Mouse (Mus musculus) forebrain, embryonic 14.5 days (tissue): ENCODE data around the gene Mgst3. TPM values are rescaled to one million over a fixed set of nuclear protein-coding genes. Genes with fewer than 3 reads are reported as not detected.
A peak's percentile ranks its signal among the peaks of the same experiment; 100 is the strongest.

ENCODE experiments used
- ATAC-seq: fragments of 200-750 bp; cut with Nextera tagmentation; 2 replicates; pipeline ENCODE4 v1.8.0; 2017; ENCODE audit warnings: mild to moderate bottlenecking, moderate library complexity
- DNase-seq: peaks from one replicate; pipeline ENCODE4 v3.0.0-alpha.2; 2015; ENCODE audit warnings: low spot score
- H3K27ac ChIP-seq: fragments of 300-500 bp; sonication (generic); 2 replicates; pipeline ENCODE4 v1.5.1; 2014; ENCODE audit warnings: low read depth, mild to moderate bottlenecking, control low read depth, low read length, moderate library complexity
- H3K27me3 ChIP-seq: fragments of 300-500 bp; sonication (generic); replicated peaks from 2 replicates; pipeline ENCODE4 v1.6.1; 2014; ENCODE audit warnings: low read length, control low read depth, mixed read lengths; ENCODE audit not compliant: control insufficient read depth, insufficient read depth
- H3K36me3 ChIP-seq: fragments of 300-500 bp; sonication (generic); 2 replicates; pipeline ENCODE4 v1.6.1; 2014; ENCODE audit warnings: low read length, control low read depth; ENCODE audit not compliant: control insufficient read depth, insufficient read depth
- H3K4me1 ChIP-seq: fragments of 300-500 bp; sonication (generic); 2 replicates; pipeline ENCODE4 v1.6.1; 2014; ENCODE audit warnings: antibody characterized with exemption, low read length, control low read depth; ENCODE audit not compliant: control insufficient read depth, insufficient read depth
- H3K4me2 ChIP-seq: fragments of 300-500 bp; sonication (generic); 2 replicates; pipeline ENCODE4 v1.6.1; 2014; ENCODE audit warnings: mild to moderate bottlenecking, control low read depth, low read length
- H3K4me3 ChIP-seq: fragments of 300-500 bp; sonication (generic); 2 replicates; pipeline ENCODE4 v1.5.1; 2014; ENCODE audit warnings: low read depth, low read length, control low read depth
- H3K9ac ChIP-seq: fragments of 300-500 bp; sonication (generic); 2 replicates; pipeline ENCODE4 v1.6.1; 2014; ENCODE audit warnings: mild to moderate bottlenecking, low read length, control low read depth, moderate library complexity
- H3K9me3 ChIP-seq: fragments of 300-500 bp; sonication (generic); replicated peaks from 2 replicates; pipeline ENCODE4 v1.6.1; 2016; ENCODE audit warnings: low read length, control low read depth, mixed read lengths; ENCODE audit not compliant: control insufficient read depth
- WGBS: fragments of 180-500 bp; shearing (Covaris S2); extraction: QIAGEN DNeasy Blood & Tissue Kit; methylation state at CpG from one replicate; pipeline ENCODE4 v1.1.7; 2014; 5-methylcytosine and 5-hydroxymethylcytosine counted together
- polyA plus RNA-seq: library from polyadenylated mRNA; unstranded; fragments of >200 nt; fragmentation: Nextera tagmentation; extraction: Ambion mirVana; gene quantifications from 2 replicates; pipeline ENCODE4 v1.2.1, GENCODE M21; 2014

Gene Mgst3
- polyA plus RNA-seq, 1 experiment from 2014 or later = 138 TPM

- Histone ChIP-seq H3K9ac (no peak overlapping the region), H3K4me2 (no peak overlapping the region), H3K4me3 (no peak overlapping the region), H3K27me3 (no peaks in the 10 kb centered on the region), H3K36me3 (no peaks in the 10 kb centered on the region), H3K4me1 (no peaks in the 10 kb centered on the region), H3K27ac (no peak overlapping the region), H3K9me3 (no peaks in the 10 kb centered on the region)
- no peak for DNase-seq
- ATAC-seq = no peak
- WGBS = 78% methylated on average over 11 of the region's 11 CpGs
These were observed 29.0 kb upstream of the Mgst3 start for GRCm38 (mm10) chr1:167422501-167423240.

GRCm38 (mm10) chr1:167414846-167415245, 21.2 kb upstream of the Mgst3 start:
- Histone ChIP-seq H3K4me2 (no peak overlapping the region), H3K4me1 (no peaks in the 10 kb centered on the region), H3K9me3 (no peaks in the 10 kb centered on the region), H3K9ac (no peak overlapping the region), H3K36me3 (no peaks in the 10 kb centered on the region), H3K4me3 (no peak overlapping the region), H3K27me3 (no peaks in the 10 kb centered on the region), H3K27ac (no peak overlapping the region)
- DNase-seq = peak; percentile 91
- no peak; the same call in 1 of the 2 replicates for ATAC-seq
- WGBS = 5% methylated on average over 7 of the region's 7 CpGs

- ATAC-seq = no peak
- Histone ChIP-seq H3K36me3 (no peaks in the 10 kb centered on the region), H3K27ac (no peak overlapping the region), H3K27me3 (no peaks in the 10 kb centered on the region), H3K4me2 (no peak overlapping the region), H3K9me3 (no peaks in the 10 kb centered on the region), H3K4me1 (no peaks in the 10 kb centered on the region), H3K4me3 (no peak overlapping the region), H3K9ac (no peak overlapping the region)
- DNase-seq = no peak
- WGBS = 80% methylated on average over 12 of the region's 12 CpGs
These were observed 18.5 kb upstream of the Mgst3 start for GRCm38 (mm10) chr1:167411991-167412715.

- no peak for ATAC-seq
- no peak overlapping the region for H3K9ac ChIP-seq
- H3K27me3 ChIP-seq = no peaks in the 10 kb centered on the region
- H3K9me3 ChIP-seq = no peaks in the 10 kb centered on the region
- H3K4me2 ChIP-seq = no peak overlapping the region
- DNase-seq = no peak
- no peaks in the 10 kb centered on the region for H3K4me1 ChIP-seq
- 78% methylated on average over 4 of the region's 4 CpGs for whole genome bisulfite sequencing
- no peak overlapping the region for H3K27ac ChIP-seq
- H3K36me3 ChIP-seq = no peaks in the 10 kb centered on the region
- H3K4me3 ChIP-seq = no peak overlapping the region
These were observed 16.0 kb upstream of the Mgst3 start for GRCm38 (mm10) chr1:167409601-167410000.

- no peak overlapping the region for H3K4me3 ChIP-seq
- DNase-seq (no peak), ATAC-seq (no peak)
- H3K27me3 ChIP-seq = no peaks in the 10 kb centered on the region
- H3K9ac ChIP-seq = no peak overlapping the region
- WGBS = 90% methylated on average over 4 of the region's 4 CpGs
- H3K36me3 ChIP-seq = no peaks in the 10 kb centered on the region
- no peak overlapping the region for H3K4me2 ChIP-seq
- no peak overlapping the region for H3K27ac ChIP-seq
- H3K4me1 ChIP-seq = no peaks in the 10 kb centered on the region
- no peaks in the 10 kb centered on the region for H3K9me3 ChIP-seq
These were observed 11.6 kb upstream of the Mgst3 start for GRCm38 (mm10) chr1:167405237-167405636.

- peak overlapping the region; percentile 70 for H3K9ac ChIP-seq
- ATAC-seq = peak; percentile 33; the same call in 1 of the 2 replicates
- H3K4me2 ChIP-seq = peak overlapping the region; percentile 73
- under 1% methylated on average over 15 of the region's 15 CpGs for WGBS
- H3K27me3 ChIP-seq = no peaks in the 10 kb centered on the region
- peak; percentile 32 for DNase-seq
- H3K4me3 ChIP-seq = peak overlapping the region; percentile 53
- no peak overlapping the region for H3K27ac ChIP-seq
- peaks cover 6% of the 10 kb centered on the region for H3K4me1 ChIP-seq
- H3K9me3 ChIP-seq = no peaks in the 10 kb centered on the region
- H3K36me3 ChIP-seq = no peaks in the 10 kb centered on the region
These were observed 360 bp downstream of the Mgst3 start for GRCm38 (mm10) chr1:167393281-167393680.

- no peak overlapping the region for H3K27ac ChIP-seq
- ATAC-seq (no peak), DNase-seq (peak; percentile 26)
- H3K9me3 ChIP-seq = no peaks in the 10 kb centered on the region
- peak overlapping the region; percentile 73 for H3K4me2 ChIP-seq
- H3K9ac ChIP-seq = peak overlapping the region; percentile 70; the same call in 1 of the 2 replicates
- no peaks in the 10 kb centered on the region for H3K36me3 ChIP-seq
- peak overlapping the region; percentile 53 for H3K4me3 ChIP-seq
- WGBS = 18% methylated on average over 8 of the region's 8 CpGs
- no peaks in the 10 kb centered on the region for H3K27me3 ChIP-seq
- peaks cover 6% of the 10 kb centered on the region for H3K4me1 ChIP-seq
These were observed 954 bp downstream of the Mgst3 start for GRCm38 (mm10) chr1:167392687-167393086.

GRCm38 (mm10) chr1:167392031-167392640, 1.5 kb downstream of the Mgst3 start:
- no peaks in the 10 kb centered on the region for H3K9me3 ChIP-seq
- peaks cover 6% of the 10 kb centered on the region for H3K4me1 ChIP-seq
- H3K9ac ChIP-seq = no peak overlapping the region
- H3K4me2 ChIP-seq = peak overlapping the region; percentile 73
- 66% methylated on average over 2 of the region's 2 CpGs for WGBS
- DNase-seq = no peak
- ATAC-seq = no peak
- no peaks in the 10 kb centered on the region for H3K36me3 ChIP-seq
- H3K4me3 ChIP-seq = 0 out of 2 replicates have a peak overlapping the region, but pooled peaks have one; percentile 53
- H3K27ac ChIP-seq = no peak overlapping the region
- no peaks in the 10 kb centered on the region for H3K27me3 ChIP-seq
